Mouse (Mus musculus): ENCODE results near the gene Upf2. TPM values are rescaled to one million over a fixed set of nuclear protein-coding genes. Genes with fewer than 3 reads are reported as not detected.
"Not testable (repeated sequence)": the region's sequence is repeated elsewhere in the genome, so short reads cannot be mapped to it uniquely, and the experiment has no call there.

The Upf2 gene
- polyA plus RNA-seq, 2 experiments from 2014 or later, result 16.9 to 18.7 TPM

GRCm38 (mm10) chr2:6071598-6072440 is 120.5 kb downstream of the Upf2 start:
- no peak for ATAC-seq

GRCm38 (mm10) chr2:6072685-6073260 is 121.5 kb downstream of the Upf2 start:
- ATAC-seq, result no peak

- ATAC-seq, result no peak
These were observed 123.7 kb downstream of the Upf2 start for GRCm38 (mm10) chr2:6074891-6075529.

GRCm38 (mm10) chr2:6075530-6075896 is 124.2 kb downstream of the Upf2 start:
- no peak for ATAC-seq

GRCm38 (mm10) chr2:6080037-6080436 is 128.8 kb downstream of the Upf2 start:
- ATAC-seq, result no peak

- no peak for ATAC-seq
These were observed 129.8 kb downstream of the Upf2 start for GRCm38 (mm10) chr2:6081108-6081507.

GRCm38 (mm10) chr2:6082615-6083014 is 131.3 kb downstream of the Upf2 start:
- no peak for ATAC-seq

GRCm38 (mm10) chr2:6083696-6084095 is 132.4 kb downstream of the Upf2 start:
- no peak for ATAC-seq

- no peak for ATAC-seq
These were observed 134.6 kb downstream of the Upf2 start for GRCm38 (mm10) chr2:6085622-6086530.

- ATAC-seq, result no peak
These were observed 135.9 kb downstream of the Upf2 start for GRCm38 (mm10) chr2:6087151-6087550.

GRCm38 (mm10) chr2:6089941-6090340 is 138.7 kb downstream of the Upf2 start:
- ATAC-seq, result not testable (repeated sequence)

GRCm38 (mm10) chr2:6097113-6097716 is 145.9 kb downstream of the Upf2 start:
- ATAC-seq, result no peak

- no peak for ATAC-seq
These were observed 147.7 kb downstream of the Upf2 start for GRCm38 (mm10) chr2:6098924-6099323.

GRCm38 (mm10) chr2:6099443-6099842 is 148.2 kb downstream of the Upf2 start:
- no peak for ATAC-seq

- ATAC-seq, result no peak
These were observed 148.9 kb downstream of the Upf2 start for GRCm38 (mm10) chr2:6100027-6100749.

- no peak for ATAC-seq
These were observed 149.5 kb downstream of the Upf2 start for GRCm38 (mm10) chr2:6100755-6101154.

GRCm38 (mm10) chr2:6105437-6105836 is 154.2 kb downstream of the Upf2 start:
- no peak for ATAC-seq
